Mouse (Mus musculus) T-helper 1 cell (primary cell): Measurements from ENCODE around the gene Terb1.

Experiments used
- in situ Hi-C: fragments of 300-600 bp; cut with MboI, MseI; formaldehyde crosslinking; loops from one replicate; pipeline ENCODE4 v1.15.1; 2025; ENCODE audit warnings: high pct_unique_total_duplicates

Gene Terb1

GRCm38 (mm10) chr8:104412805-104413532 is 96.7 kb downstream of the Terb1 start:
- in situ Hi-C loops, result no loop called here

- in situ Hi-C loops, result no loop called here
Observed at GRCm38 (mm10) chr8:104411972-104412371, 97.7 kb downstream of the Terb1 start.

- in situ Hi-C loops, result no loop called here
Observed at GRCm38 (mm10) chr8:104411468-104411867, 98.2 kb downstream of the Terb1 start.

GRCm38 (mm10) chr8:104410628-104411273 is 99.0 kb downstream of the Terb1 start:
- in situ Hi-C loops, result no loop called here

- in situ Hi-C loops, result no loop called here
Observed at GRCm38 (mm10) chr8:104408328-104409110, 101.2 kb downstream of the Terb1 start.

GRCm38 (mm10) chr8:104406340-104407128 is 103.2 kb downstream of the Terb1 start:
- in situ Hi-C loops, result no loop called here

GRCm38 (mm10) chr8:104405430-104406187 is 104.1 kb downstream of the Terb1 start:
- in situ Hi-C loops, result no loop called here

GRCm38 (mm10) chr8:104403596-104403995 is 106.1 kb downstream of the Terb1 start:
- in situ Hi-C loops, result loop anchor here (5.0 kb wide), 1 partner anchor 61 kb away; no protein-coding TSS in a partner anchor
